Comparison of ENCODE assay signal across 1 mouse cellular context in genomic region chr6:38348811-38349453, GRCm38 (mm10).
TF ChIP-seq lines count a peak whose summit lies in the region.

No protein-coding gene starts in this region.

TF ChIP-seq in CH12.LX, 34 proteins besides CTCF, POLR2A, EP300 and RAD21:
- TF ChIP-seq ZMIZ1 (IDR thresholded peaks at IDR 0.05; ENCODE audit: low read depth, low read length): no peak
- TF ChIP-seq ZNF384 (IDR thresholded peaks at IDR 0.05; ENCODE audit: low read depth, low read length): peak; percentile 86
- no peak for TF ChIP-seq GABPA (IDR thresholded peaks at IDR 0.05; ENCODE audit: insufficient replicate concordance, low read depth, low read length)
- peak; percentile 24; the same call in 1 of the 2 replicates for TF ChIP-seq ELF1 (IDR thresholded peaks at IDR 0.05; ENCODE audit: low read depth, low read length)
- no peak for TF ChIP-seq PAX5 (IDR thresholded peaks at IDR 0.05; ENCODE audit: low read length)
